Mouse (Mus musculus): ENCODE data around the gene Zbtb41.
A peak's percentile ranks its signal among the peaks of the same experiment; 100 is the strongest.
"Not testable (repeated sequence)": the region's sequence is repeated elsewhere in the genome, so short reads cannot be mapped to it uniquely, and the experiment has no call there.

Gene Zbtb41

DNA sequence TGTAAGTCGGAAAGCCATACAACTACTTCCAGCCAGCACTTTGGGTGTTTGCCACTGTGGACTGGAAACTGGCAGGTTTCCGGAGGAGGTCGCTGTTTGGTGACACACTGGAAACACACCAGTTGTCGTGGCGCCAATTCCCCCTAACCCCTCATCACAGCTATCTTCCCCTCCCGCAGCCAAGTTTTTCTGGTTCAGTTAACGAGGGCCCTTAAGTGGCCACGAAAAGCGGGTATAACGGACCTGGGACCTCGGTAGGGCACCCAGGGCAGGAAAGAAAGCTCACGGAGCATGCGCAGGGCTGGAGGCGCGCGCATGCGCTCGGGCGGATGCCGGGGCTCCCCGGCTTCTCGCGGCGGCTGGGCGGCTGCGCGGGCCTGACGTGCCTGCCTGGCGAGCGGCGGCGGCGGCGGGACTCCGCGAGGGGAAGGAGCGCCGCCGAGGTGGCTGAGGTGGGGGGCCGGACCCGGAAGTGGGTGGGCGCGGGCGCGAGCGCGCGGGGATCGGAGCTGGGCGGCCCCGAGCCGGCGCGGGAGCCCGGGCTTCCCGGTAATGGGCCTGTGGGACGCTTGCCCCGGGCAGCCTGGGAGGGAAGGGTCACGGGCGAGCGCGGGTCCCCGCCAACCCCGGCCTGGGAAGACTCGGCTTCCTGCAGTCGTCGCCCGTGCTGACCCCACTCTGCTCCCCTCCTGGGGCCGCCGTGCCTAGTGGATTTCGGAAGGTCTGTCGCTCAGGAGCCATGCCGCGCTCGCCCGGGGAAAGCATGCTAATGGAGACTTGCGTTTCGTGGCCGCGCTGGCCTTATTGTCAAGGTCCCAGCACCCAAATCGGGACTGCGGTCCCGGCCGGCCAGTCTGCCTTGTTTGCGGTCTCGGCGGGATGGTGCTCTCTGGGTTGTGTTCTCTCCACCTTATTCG is at the start of gene Zbtb41:
Gene Zbtb41, plus strand, starts transcription at position 414 of the 917 bp plus-strand sequence.
- DNase-seq (ENCODE audit: low read depth): peak; percentile 97

DNA sequence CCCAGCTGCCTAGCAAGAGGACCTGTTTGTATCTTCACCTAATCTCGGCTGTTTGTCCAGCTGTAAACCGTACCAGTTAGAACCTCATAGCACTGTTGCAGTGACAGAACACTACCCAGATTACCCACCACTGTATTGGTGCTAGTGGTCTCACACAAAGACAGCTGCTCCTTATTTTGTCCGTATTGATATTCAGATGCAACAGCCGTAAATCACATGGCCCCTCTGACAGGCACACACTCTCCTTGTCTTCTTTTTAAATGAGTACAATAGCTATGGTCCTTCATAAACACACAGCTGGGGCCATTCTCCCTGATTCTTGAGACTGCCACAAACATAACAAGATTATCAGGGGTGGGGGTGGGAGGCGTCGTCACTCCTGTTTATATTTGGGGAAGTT is 46.2 kb upstream of the Zbtb41 start:
- no peak for DNase-seq (ENCODE audit: low read depth)

DNA sequence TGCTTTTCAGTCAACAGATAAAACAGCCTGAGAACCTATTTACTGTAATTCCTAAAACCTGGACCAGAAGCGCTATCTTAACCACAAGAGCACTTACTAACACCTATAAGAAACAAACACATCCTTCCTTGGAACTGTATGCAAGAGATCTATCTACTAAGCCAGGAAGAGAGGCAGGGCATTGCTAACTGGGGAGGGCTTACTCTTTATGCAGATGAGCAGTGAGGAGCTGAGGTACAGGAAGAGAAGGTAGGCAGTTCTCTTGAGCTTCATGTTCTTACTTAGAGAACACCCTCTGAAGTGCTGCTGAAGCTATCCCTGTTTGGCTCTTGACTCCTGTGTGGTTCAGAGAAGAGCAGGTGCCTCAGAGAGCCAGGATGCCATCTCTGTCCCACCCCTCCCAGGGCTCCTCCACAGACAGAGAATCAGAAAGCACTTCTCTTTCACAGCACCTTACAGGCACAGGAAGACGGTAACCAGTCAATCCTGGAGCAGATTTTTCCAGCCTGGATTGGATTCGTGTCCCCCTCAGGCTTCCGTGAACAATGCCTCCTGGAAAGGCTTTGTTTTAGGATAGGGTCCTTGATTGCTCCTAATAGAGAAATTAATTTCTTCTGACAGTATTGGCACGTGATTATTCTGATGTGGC is 45.3 kb upstream of the Zbtb41 start, which contains the start of gene Crb1:
Gene Crb1, minus strand, starts transcription at position 463 of the 649 bp plus-strand sequence.
- no peak for DNase-seq (ENCODE audit: low read depth)

DNA sequence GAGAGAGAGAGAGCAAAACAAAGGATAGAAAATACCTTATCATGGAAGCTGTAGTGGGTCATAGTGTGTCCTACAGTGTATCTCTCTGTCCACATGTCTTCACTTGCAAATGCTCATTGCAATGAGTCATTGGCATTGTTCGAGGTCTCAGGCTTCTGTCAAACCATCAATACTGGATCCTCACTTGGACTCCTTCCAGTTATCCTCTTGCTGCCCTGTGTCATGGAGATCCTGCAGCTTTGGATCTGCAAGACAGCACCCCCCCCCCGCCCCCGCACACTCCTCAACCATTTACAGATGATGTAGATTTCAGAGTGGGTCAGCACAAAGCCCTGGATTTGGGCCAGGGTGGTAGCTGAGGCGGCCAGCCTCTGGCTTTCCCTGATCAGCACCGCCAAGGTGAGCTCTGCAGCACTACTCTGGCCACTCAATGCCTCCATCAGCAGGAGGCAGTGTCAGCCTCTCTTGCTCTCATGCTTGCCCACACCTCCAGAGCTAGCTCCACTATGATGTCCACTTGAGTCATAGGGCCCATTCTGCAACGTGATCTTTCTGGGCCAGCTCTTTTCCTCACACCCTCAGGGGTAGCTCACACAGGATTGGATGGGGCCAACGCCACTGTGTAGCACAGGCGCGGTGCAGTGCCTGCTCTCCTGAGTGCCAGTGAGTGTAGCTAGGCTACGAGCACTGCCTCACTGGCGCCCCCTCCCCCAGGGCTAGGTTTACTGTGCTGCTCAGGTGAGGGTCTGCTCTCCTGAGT is 43.0 kb upstream of the Zbtb41 start:
- DNase-seq (ENCODE audit: low read depth): peak; percentile 3

DNA sequence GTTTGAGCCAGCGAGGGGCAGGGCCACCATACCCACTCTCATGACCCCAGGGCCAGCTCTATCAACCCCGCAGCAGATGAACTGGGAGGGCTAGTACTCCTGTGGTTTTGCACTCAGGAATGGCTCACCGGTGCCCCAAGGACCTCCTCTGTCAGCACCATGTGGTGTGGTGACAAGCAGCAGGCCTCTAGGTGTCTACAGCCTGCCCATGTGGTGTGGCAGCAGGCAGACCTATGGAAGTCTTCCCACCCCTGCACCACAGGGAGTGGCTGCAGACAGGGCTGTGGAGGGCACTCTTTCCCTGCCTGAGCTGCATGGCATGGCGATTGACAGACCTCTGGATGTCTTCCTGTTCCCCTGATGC is 42.5 kb upstream of the Zbtb41 start:
- no peak for DNase-seq (ENCODE audit: low read depth)

DNA sequence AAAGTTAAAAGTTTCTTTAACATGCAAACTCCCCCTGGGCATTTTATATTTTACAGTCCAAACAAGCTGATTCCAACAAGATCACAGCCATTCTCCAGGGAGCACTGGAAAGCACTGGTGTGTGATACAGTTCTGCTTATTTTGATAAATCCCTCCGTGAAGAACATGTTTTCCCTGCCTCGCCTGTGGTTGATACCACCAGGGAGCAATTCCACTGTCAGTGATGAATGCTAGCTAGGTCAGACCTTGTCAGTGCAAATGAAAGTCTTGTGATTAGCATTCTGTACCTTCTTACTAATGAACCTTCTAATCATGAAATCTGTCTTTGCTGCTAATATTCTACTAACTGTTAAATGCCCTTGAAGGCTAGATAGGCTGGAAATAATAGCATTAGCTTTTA is 30.3 kb upstream of the Zbtb41 start:
- no peak for DNase-seq (ENCODE audit: low read depth)

DNA sequence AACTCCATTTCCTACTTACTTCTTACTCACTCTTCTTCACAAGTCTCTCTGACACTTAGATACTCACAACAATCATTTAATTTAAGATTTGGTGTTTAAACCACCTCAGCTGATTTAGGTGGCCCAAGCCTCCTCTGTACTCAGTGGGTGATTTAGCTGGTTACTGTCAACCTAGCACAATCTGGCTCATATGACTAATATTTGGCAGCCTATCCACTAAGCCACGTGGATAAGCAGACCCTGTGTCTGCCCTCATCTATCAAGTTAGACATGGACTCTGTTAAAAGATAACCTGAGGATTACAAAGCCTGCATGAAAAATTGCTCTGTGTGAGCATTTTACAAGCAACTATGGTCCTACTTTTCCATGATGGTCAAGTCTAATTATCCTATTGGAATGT is 25.5 kb upstream of the Zbtb41 start:
- DNase-seq (ENCODE audit: low read depth): no peak

DNA sequence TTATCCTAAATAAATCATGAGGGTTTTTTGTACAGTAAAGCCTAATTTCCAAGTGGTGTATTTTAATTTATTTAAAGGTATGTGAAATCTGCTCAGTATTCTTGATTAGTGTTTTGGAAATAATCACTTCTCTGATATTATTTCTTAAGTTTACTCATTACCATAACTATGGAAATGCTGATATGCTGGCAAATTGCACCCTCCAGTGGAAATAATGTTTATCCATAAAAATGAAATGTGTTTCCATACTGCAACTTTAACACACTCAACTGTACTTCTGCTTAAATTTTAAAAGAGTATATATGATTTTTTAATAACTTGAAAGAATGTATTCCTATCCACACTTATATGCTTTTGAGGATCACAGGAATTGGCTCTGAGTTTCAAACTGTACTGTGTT is 16.3 kb upstream of the Zbtb41 start:
- DNase-seq (ENCODE audit: low read depth): no peak

DNA sequence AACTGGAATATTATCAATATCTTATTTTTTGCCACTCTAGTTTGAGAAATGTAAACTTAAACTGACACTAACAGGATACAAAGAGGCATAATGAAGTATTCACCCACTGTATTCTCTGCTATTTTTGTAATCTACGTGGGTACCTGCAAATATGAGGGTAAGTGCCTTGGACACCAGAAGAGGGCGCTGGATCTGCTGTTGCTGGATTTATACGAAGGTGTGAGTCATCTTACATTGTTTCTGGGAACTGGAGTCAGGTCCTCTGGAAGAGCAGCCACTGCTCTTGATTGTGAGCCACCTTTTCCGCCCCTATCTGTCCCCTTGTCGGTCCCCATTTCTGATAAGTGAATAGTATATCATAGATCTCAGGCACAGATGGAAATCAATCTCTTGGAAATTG is 14.4 kb upstream of the Zbtb41 start:
- DNase-seq (ENCODE audit: low read depth): peak; percentile 34

DNA sequence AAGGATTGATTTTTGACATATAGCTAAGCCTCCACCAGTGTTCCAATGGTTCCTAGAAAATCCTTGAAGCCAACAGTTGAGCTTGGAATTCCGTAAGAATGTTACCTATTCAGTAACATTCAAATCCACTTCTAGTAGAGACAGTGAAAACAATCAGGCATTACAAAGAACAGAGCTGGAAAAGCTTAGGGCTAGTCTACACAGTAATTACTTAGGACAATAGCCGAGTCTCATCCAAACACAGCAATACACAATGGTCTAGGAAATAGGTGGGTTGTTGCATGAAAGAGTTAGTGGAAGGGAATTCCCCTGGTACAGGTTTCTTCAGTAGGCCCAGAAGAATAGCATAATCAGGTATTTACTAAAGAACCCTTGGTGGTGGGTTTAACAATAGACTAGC is 9.7 kb upstream of the Zbtb41 start:
- not testable (repeated sequence) for DNase-seq (ENCODE audit: low read depth)

DNA sequence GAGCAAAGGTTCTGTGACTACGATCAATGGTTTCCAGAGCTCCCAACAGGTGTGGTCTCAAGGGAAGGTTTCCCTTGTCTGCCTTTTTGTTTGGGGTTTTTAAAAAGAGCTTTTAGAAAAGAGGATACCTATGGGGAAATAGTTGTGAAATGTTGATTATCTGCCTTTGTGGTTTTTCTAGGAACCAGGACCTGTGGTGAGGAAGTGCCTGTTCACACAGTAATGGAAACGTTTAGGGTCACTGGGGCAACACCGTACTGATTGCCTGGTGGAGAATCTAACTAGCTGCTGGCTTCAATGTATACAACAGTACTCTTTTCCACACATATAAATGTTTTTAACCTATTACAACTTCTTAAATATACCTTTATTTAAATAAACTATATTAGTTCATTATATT is 8.6 kb upstream of the Zbtb41 start:
- no peak for DNase-seq (ENCODE audit: low read depth)

DNA sequence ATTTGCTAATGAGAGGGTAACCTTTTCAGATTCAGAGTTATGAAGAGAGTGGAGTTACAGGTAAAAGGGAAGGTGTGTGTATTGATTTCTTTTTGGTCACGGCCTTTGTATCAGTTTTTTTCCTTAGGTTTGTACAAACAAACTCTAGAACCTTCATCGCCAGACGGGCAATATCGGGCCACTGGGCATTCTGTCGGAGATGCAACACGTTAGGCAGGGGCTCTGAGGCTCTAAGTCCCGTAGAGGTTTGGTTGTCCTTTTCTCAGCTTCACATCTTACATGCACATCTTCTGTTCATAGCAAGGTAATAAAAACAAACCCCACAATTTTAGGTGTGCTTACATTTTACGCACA is 590 bp upstream of the Zbtb41 start:
- no peak for DNase-seq (ENCODE audit: low read depth)

DNA sequence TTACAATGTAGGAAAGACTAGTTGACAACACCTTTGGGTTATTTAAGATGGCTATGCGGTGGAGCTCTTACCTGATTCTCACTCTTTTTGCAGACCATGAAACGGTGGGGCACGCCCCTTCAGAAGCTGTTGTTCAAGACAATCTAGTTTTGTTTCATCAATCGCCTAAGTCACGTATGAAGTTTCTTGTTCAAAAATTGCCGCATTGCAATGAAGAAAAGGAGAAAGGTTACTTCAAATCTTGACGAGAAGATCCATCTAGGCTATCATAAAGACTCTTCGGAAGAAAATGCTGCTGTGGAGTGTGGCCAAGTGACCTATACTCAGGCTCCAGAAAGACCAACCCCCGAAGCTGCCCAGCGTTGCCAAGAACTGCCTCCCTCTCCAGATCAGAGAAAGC is 853 bp downstream of the Zbtb41 start:
- peak; percentile 64 for DNase-seq (ENCODE audit: low read depth)

DNA sequence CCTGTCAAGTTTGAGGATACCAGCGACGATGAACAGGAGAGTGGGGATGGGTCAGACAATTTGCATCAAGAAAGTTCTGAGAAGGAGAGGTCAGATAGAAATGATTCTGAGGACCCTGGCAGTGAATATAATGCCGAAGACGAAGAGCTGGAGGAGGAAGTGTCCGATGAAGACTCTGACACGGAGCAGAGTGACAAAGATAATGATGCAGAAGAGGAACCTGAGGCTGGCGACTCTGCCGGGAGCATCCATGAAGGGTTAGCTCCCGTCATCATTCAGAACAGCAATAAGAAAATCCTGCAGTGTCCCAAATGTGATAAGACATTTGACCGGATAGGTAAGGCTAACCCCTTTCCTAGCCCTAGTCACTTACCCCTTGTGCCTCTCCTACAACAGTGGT is 1.8 kb downstream of the Zbtb41 start:
- no peak for DNase-seq (ENCODE audit: low read depth)

DNA sequence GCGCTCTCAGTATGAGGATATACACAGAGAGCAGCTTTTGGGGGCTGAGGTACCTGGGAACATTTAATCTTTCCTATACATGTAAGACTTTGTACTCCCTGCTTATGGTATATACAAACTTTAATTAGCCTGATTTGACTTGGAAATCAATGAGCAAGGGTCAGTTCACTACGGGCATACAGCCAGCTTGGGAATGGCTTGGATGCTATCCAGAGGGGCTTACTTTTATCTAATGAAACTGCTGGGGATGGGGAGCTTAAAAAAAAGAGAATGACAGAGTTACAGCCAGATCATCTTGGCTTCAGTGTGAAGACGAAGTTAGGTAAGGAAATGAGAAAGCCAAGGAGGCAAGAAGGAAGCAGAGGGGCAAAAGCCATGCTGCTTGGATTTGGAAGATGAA is 2.9 kb downstream of the Zbtb41 start:
- DNase-seq (ENCODE audit: low read depth): no peak

DNA sequence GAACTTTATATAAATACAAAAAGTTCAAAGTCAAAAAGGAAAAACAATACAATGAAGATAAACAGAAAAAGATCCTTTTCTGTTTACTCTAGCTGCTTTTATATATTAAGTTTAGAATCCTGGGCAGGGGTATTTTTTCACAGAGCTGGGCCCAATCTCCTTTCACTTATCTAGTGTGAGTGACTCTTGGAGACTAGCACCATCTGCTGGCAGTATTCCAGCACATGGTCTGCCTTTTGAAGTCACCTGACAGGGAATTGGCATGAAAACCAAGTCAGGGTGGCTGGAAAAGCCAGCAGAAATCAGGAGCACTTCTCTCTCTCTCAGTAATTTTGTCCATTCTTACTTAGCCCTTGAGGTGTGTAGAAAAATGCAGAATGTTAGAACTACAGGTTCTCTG is 16.3 kb downstream of the Zbtb41 start:
- peak; percentile 59 for DNase-seq (ENCODE audit: low read depth)

DNA sequence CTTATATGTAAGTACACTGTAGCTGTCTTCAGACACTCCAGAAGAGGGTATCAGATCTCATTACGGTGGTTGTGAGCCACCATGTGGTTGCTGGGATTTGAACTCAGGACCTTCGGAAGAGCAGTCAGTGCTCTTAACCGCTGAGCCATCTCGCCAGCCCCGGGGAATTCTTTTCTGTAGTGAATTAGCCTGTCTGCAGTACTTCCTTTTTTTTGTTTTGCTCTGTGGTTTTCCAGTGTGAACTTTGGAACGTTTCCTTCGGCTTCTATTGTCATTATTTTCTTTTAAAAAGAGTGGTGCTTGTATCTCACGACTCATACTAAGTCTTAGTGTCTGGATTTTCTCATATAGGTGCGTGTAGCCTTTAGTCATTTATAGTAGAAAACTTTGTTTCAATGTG is 21.0 kb downstream of the Zbtb41 start:
- not testable (repeated sequence) for DNase-seq (ENCODE audit: low read depth)

DNA sequence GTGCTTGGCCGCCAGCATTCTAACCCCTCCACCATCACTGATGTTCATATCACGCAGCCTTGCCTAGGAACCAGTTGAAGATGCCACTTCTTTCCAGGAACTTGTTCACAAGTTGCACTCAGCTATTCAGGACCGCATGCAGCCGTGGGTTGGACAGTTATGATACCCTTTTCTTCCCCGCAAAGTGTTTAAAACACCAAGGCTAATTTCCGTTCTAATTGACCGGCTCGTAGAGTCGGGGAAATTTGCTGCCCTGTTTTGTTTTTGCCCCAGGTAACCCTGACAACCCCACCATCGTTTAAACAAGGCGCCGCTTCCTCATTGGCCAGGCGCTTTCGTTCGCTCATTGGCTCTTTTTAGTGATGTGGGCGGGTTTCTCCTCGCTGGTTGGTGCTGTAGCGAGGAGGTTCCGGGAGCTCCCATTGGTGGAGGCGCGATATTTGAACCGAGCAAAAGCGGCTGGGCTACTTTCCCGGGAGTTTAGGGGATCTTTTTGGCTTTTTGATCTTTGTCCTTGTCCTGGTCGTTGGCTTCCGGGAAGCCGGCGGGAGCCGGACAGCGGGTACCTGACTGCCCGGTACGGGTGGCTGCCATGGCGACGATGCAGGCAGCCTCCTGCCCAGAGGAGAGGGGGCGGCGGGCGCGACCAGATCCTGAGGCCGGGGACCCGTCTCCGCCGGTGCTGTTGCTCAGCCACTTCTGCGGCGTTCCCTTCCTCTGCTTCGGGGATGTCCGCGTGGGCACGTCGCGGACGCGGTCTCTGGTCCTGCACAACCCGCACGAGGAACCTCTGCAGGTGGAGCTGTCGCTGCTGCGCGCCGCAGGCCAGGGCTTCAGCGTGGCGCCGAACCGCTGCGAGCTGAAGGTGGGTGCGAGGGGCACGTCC is 32.5 kb downstream of the Zbtb41 start, which contains the start of gene Aspm:
Gene Aspm, plus strand, starts transcription at position 433 of the 886 bp plus-strand sequence.
- peak; percentile 94 for DNase-seq (ENCODE audit: low read depth)

DNA sequence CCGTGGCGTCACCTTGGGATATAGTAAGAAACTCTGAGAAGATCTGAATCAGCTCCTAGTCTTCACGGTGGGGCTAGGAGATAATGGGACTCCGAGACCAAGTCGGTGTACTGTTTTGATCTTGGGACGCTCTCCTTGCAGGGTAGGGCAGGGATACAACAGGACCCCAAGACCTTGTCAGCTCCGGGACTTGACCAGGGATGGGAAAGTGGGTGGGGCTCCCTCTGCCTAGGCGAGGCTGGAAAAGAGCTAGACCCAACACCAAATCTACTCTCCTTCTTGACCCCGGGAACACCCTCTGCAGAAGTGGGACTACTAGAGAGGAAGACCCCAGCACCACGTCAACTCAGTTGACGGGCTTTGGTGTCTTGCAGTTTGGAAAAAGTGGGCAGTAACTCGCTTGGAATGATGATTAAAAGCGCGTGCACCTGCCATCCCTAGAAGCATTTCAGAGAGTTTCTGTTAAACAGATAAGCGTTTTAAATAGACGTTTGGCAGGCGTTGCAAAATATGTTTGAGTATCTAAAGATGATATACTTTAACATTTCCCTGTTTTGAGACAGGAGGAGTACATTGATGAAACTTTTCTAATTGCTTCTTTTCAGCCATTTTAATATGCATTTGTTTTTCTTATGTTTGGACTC is 33.3 kb downstream of the Zbtb41 start:
- peak; percentile 18 for DNase-seq (ENCODE audit: low read depth)

DNA sequence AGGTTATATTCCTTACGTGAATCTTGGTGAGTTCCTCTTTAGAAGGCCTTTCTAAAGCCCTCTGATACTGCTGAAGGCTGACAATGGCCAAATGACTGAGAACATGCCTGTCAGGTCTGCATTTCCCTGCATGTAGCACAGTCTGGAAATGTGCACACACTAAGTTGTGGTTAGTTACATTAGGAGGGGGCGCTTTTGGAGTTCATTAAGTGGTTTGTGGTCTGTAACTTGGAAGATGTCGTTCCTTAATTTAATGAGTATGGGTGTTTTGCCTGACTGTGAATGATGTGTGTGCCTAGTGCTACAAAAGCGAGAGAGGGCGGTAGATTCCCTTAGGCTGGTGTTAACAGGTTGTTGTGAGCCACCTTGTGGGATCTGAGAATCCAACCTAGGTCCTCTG is 38.7 kb downstream of the Zbtb41 start:
- DNase-seq (ENCODE audit: low read depth): no peak

DNA sequence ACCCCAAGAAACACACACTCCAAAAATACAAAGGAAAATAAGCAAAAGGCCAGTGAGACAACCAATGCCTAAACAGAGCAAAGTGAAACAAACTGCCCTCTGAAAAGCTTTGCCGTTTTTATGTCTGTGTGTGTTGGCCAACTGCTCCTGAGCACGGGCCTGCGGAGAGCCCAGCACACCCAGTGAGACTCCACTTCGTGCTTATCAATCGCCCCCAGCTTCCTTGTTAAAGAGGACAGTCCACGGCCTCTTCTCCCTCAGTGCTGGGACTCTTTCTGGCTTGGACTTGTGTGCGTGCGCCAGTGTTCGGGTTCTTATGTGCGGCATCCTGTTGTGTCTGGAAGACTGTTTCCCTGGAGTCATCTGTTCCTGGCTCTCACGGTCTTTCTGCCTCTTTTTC is 43.8 kb downstream of the Zbtb41 start:
- no peak for DNase-seq (ENCODE audit: low read depth)
